Mouse (Mus musculus): Measurements from ENCODE around the gene Stk19. TPM values are rescaled to one million over a fixed set of nuclear protein-coding genes. Genes with fewer than 3 reads are reported as not detected.
"Not testable (repeated sequence)": the region's sequence is repeated elsewhere in the genome, so short reads cannot be mapped to it uniquely, and the experiment has no call there.

Gene Stk19
- polyA plus RNA-seq, 1 experiment from 2014 or later = 18.0 TPM

DNA sequence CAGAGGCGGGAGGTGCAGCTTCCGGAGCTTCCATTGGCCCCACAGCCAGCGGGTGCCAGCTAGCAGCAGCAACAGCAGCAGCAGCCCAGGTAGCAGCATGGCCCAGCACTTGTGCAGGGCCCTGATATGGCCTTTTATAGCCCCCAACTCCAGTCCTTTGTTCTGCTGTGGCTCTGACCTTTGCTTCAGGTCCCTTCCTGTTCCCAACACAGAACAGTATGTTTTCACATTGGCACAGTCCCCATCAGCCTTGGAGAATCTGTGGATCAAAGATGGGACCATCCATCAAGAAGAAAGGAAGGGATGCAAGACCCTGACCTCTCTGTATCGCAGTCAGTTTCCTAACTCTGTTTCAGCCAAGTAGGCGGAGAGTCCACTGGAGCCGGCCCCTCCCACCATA, 32.4 kb downstream of the Stk19 start, which contains the start of gene Cyp21a1:
Cyp21a1 (minus strand) TSS at position 261 of the 400 bp plus-strand sequence.
- not testable (repeated sequence) for H3K4me1 ChIP-seq; H3K4me3 ChIP-seq; H3K27ac ChIP-seq; H3K4me2 ChIP-seq; H3K27me3 ChIP-seq (replicated peaks); H3K9me3 ChIP-seq (replicated peaks); ATAC-seq; H3K9ac ChIP-seq; H3K36me3 ChIP-seq
- 83% methylated on average over 5 of the region's 6 CpGs for WGBS (ENCODE audit: insufficient replicate concordance)

DNA sequence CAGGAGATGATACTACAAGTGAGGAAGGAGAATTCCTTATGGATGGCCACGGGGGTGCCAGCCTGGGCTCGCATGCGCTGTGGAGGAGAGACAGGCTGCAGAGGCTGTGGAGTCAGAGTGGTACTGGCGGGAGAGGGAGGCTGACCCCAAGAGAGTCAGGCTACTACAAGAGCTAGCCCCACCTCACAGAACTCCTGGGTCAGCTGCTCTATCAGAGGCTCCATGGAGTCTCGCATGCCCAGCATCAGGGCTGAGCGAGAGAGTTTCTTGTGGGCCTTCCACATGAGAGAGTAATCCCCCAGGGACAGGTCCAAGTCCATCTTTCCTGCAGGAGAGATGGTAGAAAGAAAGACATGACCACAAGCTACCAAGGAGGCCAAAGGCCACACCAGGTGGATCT, 33.4 kb downstream of the Stk19 start:
- H3K9ac ChIP-seq; H3K27me3 ChIP-seq (replicated peaks); H3K27ac ChIP-seq; H3K4me1 ChIP-seq; ATAC-seq; H3K36me3 ChIP-seq; H3K4me3 ChIP-seq; H3K4me2 ChIP-seq; H3K9me3 ChIP-seq (replicated peaks): not testable (repeated sequence)
- 75% methylated on average over 6 of the region's 6 CpGs for WGBS (ENCODE audit: insufficient replicate concordance)

DNA sequence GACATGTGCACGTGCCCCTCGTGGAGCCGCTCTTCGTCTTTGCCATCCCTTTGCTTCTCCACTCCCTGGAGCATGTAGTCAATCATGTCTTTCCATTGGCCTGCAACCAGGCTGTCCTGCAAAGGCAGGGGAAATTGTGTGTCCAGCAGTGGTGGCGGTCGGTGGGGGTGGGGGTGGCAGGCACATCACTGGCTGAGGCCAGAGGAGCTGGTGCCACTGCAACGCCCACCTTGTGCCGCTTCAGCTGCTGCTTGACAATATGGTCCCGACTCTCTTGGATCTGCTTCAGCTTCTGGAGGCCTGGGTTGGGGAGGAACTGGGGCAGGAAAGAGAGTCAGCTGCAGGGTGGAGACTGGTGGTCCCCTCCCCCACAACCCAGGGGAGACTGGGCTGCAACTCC, 34.0 kb downstream of the Stk19 start:
- not testable (repeated sequence) for H3K4me2 ChIP-seq; H3K36me3 ChIP-seq; H3K27me3 ChIP-seq (replicated peaks); H3K9me3 ChIP-seq (replicated peaks); H3K4me1 ChIP-seq; H3K27ac ChIP-seq; ATAC-seq; H3K4me3 ChIP-seq; H3K9ac ChIP-seq
- WGBS (ENCODE audit: insufficient replicate concordance) = 73% methylated on average over 9 of the region's 9 CpGs

DNA sequence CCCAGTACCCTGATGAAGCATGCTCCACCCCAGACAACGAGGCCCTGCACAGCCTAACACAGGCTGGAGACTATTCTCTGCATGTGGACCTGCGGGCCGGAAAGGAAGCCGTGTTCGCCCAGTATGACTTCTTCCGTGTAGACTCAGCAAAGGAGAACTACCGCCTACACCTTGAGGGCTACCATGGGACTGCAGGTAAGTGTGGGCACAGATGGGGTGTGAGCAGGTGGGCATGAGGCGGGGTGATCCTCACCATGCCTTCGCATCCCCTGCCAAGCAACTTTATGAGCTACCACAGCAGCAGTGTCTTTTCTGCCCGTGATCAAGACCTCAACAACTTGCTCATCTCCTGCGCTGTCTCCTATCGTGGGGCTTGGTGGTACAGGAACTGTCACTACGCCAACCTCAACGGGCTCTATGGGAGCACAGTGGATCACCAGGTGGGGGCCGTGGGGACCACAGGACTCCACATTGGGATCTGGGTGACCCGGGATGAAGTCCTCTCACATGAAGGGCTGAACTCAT, 35.9 kb downstream of the Stk19 start:
- not testable (repeated sequence) for H3K9me3 ChIP-seq (replicated peaks); H3K4me3 ChIP-seq; H3K9ac ChIP-seq; H3K4me1 ChIP-seq; H3K36me3 ChIP-seq; H3K27ac ChIP-seq; H3K27me3 ChIP-seq (replicated peaks); ATAC-seq; H3K4me2 ChIP-seq
- WGBS (ENCODE audit: insufficient replicate concordance) = 79% methylated on average over 16 of the region's 16 CpGs

GRCm38 (mm10) chr17:34799531-34799925, 37.2 kb downstream of the Stk19 start:
- no peak overlapping the region for H3K9ac ChIP-seq
- WGBS (ENCODE audit: insufficient replicate concordance) = 79% methylated on average over 4 of the region's 4 CpGs
- H3K9me3 ChIP-seq (replicated peaks) = no peaks in the 10 kb centered on the region
- H3K4me2 ChIP-seq = no peak overlapping the region
- ATAC-seq = no peak
- no peaks in the 10 kb centered on the region for H3K27me3 ChIP-seq (replicated peaks)
- no peak overlapping the region for H3K27ac ChIP-seq
- H3K36me3 ChIP-seq = no peaks in the 10 kb centered on the region
- H3K4me1 ChIP-seq = no peaks in the 10 kb centered on the region
- H3K4me3 ChIP-seq = no peak overlapping the region

GRCm38 (mm10) chr17:34798866-34799530, 37.7 kb downstream of the Stk19 start:
- H3K36me3 ChIP-seq = no peaks in the 10 kb centered on the region
- H3K4me1 ChIP-seq = no peaks in the 10 kb centered on the region
- no peak for ATAC-seq
- no peaks in the 10 kb centered on the region for H3K9me3 ChIP-seq (replicated peaks)
- H3K27me3 ChIP-seq (replicated peaks) = no peaks in the 10 kb centered on the region
- no peak overlapping the region for H3K4me2 ChIP-seq
- WGBS (ENCODE audit: insufficient replicate concordance) = 76% methylated on average over 17 of the region's 17 CpGs
- H3K4me3 ChIP-seq = no peak overlapping the region
- no peak overlapping the region for H3K27ac ChIP-seq
- H3K9ac ChIP-seq = no peak overlapping the region

- H3K36me3 ChIP-seq; H3K4me1 ChIP-seq; ATAC-seq; H3K4me2 ChIP-seq; H3K27ac ChIP-seq; H3K4me3 ChIP-seq; H3K9me3 ChIP-seq (replicated peaks); H3K27me3 ChIP-seq (replicated peaks); H3K9ac ChIP-seq: not testable (repeated sequence)
- 63% methylated on average over 6 of the region's 7 CpGs for WGBS (ENCODE audit: insufficient replicate concordance)
Observed at GRCm38 (mm10) chr17:34798071-34798470, 38.7 kb downstream of the Stk19 start.

- WGBS (ENCODE audit: insufficient replicate concordance) = 64% methylated on average over 10 of the region's 10 CpGs
- H3K36me3 ChIP-seq; ATAC-seq; H3K4me2 ChIP-seq; H3K27me3 ChIP-seq (replicated peaks); H3K9ac ChIP-seq; H3K4me3 ChIP-seq; H3K27ac ChIP-seq; H3K4me1 ChIP-seq: not testable (repeated sequence)
- 0 out of 2 replicates have a peak, but pooled peaks cover 10% of the 10 kb centered on the region for H3K9me3 ChIP-seq (replicated peaks)
Observed at GRCm38 (mm10) chr17:34797211-34797995, 39.3 kb downstream of the Stk19 start.

GRCm38 (mm10) chr17:34796311-34797140, 40.2 kb downstream of the Stk19 start:
- no peak overlapping the region for H3K9ac ChIP-seq
- H3K27me3 ChIP-seq (replicated peaks) = no peaks in the 10 kb centered on the region
- no peak overlapping the region for H3K4me2 ChIP-seq
- H3K4me3 ChIP-seq = no peak overlapping the region
- H3K4me1 ChIP-seq = no peaks in the 10 kb centered on the region
- H3K9me3 ChIP-seq (replicated peaks) = 0 out of 2 replicates have a peak, but pooled peaks cover 11% of the 10 kb centered on the region
- no peak overlapping the region for H3K27ac ChIP-seq
- 55% methylated on average over 8 of the region's 8 CpGs for WGBS (ENCODE audit: insufficient replicate concordance)
- no peak for ATAC-seq
- H3K36me3 ChIP-seq = no peaks in the 10 kb centered on the region

GRCm38 (mm10) chr17:34795633-34796032, 41.1 kb downstream of the Stk19 start:
- 58% methylated on average over 9 of the region's 9 CpGs for WGBS (ENCODE audit: insufficient replicate concordance)

DNA sequence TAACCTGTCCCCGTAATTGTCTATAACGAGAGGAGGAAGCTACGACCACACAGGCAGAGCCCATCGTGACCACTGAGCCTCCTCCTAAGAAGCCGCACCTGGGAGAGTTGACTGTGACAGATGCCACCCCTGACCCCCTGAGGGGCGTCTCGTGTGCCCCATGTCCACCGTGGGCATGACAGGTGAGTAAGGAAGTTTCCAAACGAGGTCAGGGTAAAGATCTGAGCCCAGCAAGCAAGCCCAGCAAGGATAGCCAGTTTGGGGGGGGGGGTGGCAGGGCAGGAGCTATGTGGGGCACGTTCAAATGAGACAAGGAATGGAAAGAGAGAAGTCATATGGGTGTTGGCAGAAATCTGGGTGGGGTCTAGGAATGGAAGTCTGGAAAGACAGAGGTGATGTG, 41.7 kb downstream of the Stk19 start:
- Histone ChIP-seq H3K36me3 (no peaks in the 10 kb centered on the region), H3K9me3 (replicated peaks) (0 out of 2 replicates have a peak, but pooled peaks cover 11% of the 10 kb centered on the region), H3K27me3 (replicated peaks) (no peaks in the 10 kb centered on the region), H3K27ac (no peak overlapping the region), H3K9ac (no peak overlapping the region), H3K4me1 (no peaks in the 10 kb centered on the region), H3K4me2 (no peak overlapping the region), H3K4me3 (no peak overlapping the region)
- 75% methylated on average over 10 of the region's 10 CpGs for WGBS (ENCODE audit: insufficient replicate concordance)
- no peak for ATAC-seq

More at GRCm38 (mm10) chr17:34795633-34796032, 41.1 kb downstream of the Stk19 start:
- H3K27me3 ChIP-seq (replicated peaks) = no peaks in the 10 kb centered on the region
- no peak overlapping the region for H3K4me2 ChIP-seq
- H3K27ac ChIP-seq = no peak overlapping the region
- no peak overlapping the region for H3K4me3 ChIP-seq
- no peak for ATAC-seq
- H3K4me1 ChIP-seq = no peaks in the 10 kb centered on the region
- no peak overlapping the region for H3K9ac ChIP-seq
- 0 out of 2 replicates have a peak, but pooled peaks cover 11% of the 10 kb centered on the region for H3K9me3 ChIP-seq (replicated peaks)
- no peaks in the 10 kb centered on the region for H3K36me3 ChIP-seq
